Mouse (Mus musculus) gastrocnemius, adult 2 months (tissue): ENCODE data around the gene Zkscan14. TPM values are rescaled to one million over a fixed set of nuclear protein-coding genes. Genes with fewer than 3 reads are reported as not detected.
"Not testable (repeated sequence)": the region's sequence is repeated elsewhere in the genome, so short reads cannot be mapped to it uniquely, and the experiment has no call there.

Source experiments
- DNase-seq: peaks from one replicate; pipeline ENCODE4 v3.0.0; 2022
- H3K27ac ChIP-seq: fragments of 200-600 bp; 2 replicates; pipeline ENCODE4 v1.8.1; 2022; ENCODE audit warnings: mild to moderate bottlenecking
- H3K4me3 ChIP-seq: fragments of 200-600 bp; 2 replicates; pipeline ENCODE4 v1.8.1; 2022; ENCODE audit warnings: mild to moderate bottlenecking, moderate library complexity
- CTCF ChIP-seq: fragments of 200-600 bp; IDR thresholded peaks from 2 replicates; pipeline ENCODE4 v1.8.1; 2022; ENCODE audit warnings: antibody characterized with exemption, mild to moderate bottlenecking, moderate library complexity
- intact Hi-C: fragments of 180-260 bp; cut with DNase I; formaldehyde crosslinking; loops from one replicate; pipeline ENCODE4 v1.15.1; 2025
- total RNA-seq, 2 experiments: library from RNA; stranded (reverse); gene quantifications; 2 replicates each; pipeline ENCODE4 v1.2.3; 2021

The Zkscan14 gene
- total RNA-seq, 2 experiments from 2014 or later, result 9.3 to 11.6 TPM

DNA sequence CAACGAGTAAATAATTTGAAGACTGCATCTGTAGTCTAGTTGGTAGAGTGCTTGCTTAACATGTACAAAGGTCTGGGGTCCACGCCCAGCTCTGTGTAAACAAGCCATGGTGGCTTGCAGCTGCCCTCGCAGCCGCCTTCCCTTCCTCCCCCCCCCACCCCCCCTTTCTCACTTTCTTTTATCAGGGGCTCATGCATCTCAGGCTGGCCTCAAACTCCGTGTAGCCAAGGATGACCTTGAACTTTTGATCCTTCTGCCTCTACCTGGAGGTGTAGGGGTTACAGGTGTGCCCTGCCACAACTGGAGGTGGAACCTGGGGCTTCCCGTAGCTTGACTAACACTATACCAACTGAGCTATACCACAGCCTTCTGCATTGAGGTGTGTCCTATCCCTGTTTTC lies 16.1 kb upstream of the Zkscan14 start:
- intact Hi-C loops, result no loop called here
- TF ChIP-seq CTCF, result no peak
- Histone ChIP-seq H3K27ac (no peak overlapping the region), H3K4me3 (no peak overlapping the region)
- no peak for DNase-seq

GRCm38 (mm10) chr5:145214679-145215078 lies 13.0 kb upstream of the Zkscan14 start:
- TF ChIP-seq CTCF, result peak; percentile 56
- no peak overlapping the region for H3K27ac ChIP-seq
- intact Hi-C loops, result no loop called here
- H3K4me3 ChIP-seq, result no peak overlapping the region
- DNase-seq, result no peak

GRCm38 (mm10) chr5:145213505-145213904 lies 11.8 kb upstream of the Zkscan14 start:
- TF ChIP-seq CTCF, result no peak
- intact Hi-C loops, result no loop called here
- no peak overlapping the region for H3K27ac ChIP-seq
- DNase-seq, result no peak
- no peak overlapping the region for H3K4me3 ChIP-seq

DNA sequence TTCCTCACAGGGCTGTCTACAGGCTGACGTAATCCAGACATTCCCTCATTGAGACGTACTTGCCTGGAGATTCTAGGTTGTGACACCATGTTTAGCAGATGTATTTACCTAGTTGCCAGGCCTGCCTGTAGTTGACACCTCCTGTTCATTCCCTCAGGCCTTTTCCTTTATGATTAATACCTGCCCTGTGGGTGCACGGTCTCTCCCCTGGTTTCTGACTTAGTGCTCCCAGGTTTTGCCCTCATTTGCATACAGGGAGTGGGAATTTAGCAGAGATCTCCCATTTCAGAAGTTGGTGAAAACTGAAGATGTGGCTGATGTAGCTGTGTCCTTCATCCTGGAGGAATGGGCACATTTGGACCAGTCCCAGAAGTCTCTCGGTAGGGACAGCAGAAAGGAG lies 10.5 kb upstream of the Zkscan14 start:
- no peak overlapping the region for H3K4me3 ChIP-seq
- no peak overlapping the region for H3K27ac ChIP-seq
- intact Hi-C loops, result no loop called here
- DNase-seq, result no peak
- TF ChIP-seq CTCF, result no peak

DNA sequence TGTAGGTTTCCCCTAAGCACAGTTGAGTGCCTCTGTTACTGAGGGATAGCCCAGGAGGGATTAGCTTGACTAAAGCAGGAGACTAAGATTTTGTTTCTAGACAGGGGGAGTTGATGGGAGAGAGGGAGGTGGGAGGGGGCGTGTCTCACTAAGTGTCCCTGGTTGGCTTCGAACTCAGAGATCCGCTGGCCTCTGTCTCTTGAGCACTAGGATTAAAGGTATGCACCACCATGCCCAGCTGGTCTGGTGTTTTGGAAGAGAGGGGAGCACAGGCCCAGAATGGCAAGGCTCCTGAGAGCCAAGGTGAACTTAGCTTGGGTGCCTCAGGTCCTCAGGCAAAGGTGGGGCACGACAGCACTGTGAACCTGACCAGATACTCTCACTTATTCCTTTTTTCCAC lies 9.7 kb upstream of the Zkscan14 start:
- intact Hi-C loops, result no loop called here
- DNase-seq, result no peak
- Histone ChIP-seq H3K4me3 (no peak overlapping the region), H3K27ac (no peak overlapping the region)
- no peak for TF ChIP-seq CTCF

- H3K4me3 ChIP-seq, intact Hi-C loops, DNase-seq: not testable (repeated sequence)
Measured at GRCm38 (mm10) chr5:145208391-145208790, 6.7 kb upstream of the Zkscan14 start.

DNA sequence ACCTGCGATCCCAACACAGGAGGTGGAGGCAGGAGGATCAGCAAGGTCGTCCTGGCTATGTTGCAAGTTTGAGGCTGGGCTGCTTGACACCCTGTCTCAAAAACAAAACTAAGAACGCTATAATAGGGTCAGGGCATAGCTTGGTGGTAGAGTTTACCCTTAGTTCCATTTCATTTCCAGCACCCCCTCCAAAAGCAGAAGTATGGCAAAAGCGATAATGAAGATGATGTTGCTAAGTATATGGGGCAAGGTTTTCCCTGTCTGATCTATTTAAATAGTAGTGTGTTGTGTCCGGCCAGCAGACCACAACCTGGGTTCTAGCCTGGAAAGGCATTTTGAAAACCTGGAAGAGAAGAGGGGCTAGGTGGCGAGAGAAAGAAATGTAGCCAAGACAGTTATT lies 6.3 kb upstream of the Zkscan14 start:
- Histone ChIP-seq H3K4me3 (no peak overlapping the region), H3K27ac (no peak overlapping the region)
- TF ChIP-seq CTCF, result no peak
- intact Hi-C loops, result no loop called here
- DNase-seq, result no peak

More at GRCm38 (mm10) chr5:145208391-145208790, 6.7 kb upstream of the Zkscan14 start:
- H3K27ac ChIP-seq, result not testable (repeated sequence)

GRCm38 (mm10) chr5:145207385-145207784 lies 5.7 kb upstream of the Zkscan14 start:
- intact Hi-C loops, result no loop called here
- H3K27ac ChIP-seq, result no peak overlapping the region
- DNase-seq, result no peak
- no peak for TF ChIP-seq CTCF
- no peak overlapping the region for H3K4me3 ChIP-seq

GRCm38 (mm10) chr5:145205041-145205440 lies 3.4 kb upstream of the Zkscan14 start:
- Histone ChIP-seq H3K4me3 (peak overlapping the region; percentile 89), H3K27ac (peak overlapping the region; percentile 98)
- no peak for DNase-seq
- TF ChIP-seq CTCF, result no peak
- intact Hi-C loops, result loop anchor here (2.0 kb wide), 1 partner anchor 26 kb away; the partner anchor contains the start of gene Zfp655

- Histone ChIP-seq H3K27ac (peak within 1 kb of the TSS; percentile 98), H3K4me3 (peak within 1 kb of the TSS; percentile 89)
- no peak for TF ChIP-seq CTCF
- intact Hi-C loops, result loop anchor here (2.0 to 5.0 kb wide), 2 partner anchors 27 to 37 kb away; partner anchors contain the start of genes Cpsf4, Ptcd1 and Zfp655
- peak; percentile 98 for DNase-seq
Measured at GRCm38 (mm10) chr5:145203936-145204691, 2.4 kb upstream of the Zkscan14 start, which contains the start of gene Zkscan5. TSS of gene Zkscan5 (plus strand) at chr5:145204562.

DNA sequence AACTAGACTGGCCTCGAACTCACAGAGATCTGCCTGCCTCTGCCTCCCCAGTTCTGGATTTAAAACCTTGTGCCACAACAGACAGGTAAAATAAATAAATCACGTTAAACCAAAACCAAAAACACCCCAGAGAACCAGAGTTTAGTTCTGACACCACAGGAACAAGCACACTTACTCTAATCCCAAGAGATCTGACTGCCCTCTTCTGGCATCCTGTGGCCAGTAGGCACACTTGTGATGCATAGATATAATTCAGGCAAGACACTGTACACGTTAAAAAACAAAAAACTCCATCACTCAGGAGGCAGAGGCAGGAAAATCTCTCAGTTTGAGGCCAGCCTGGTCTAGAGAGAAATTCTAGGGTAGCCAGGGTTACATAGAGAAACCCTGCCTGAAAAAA lies 778 bp upstream of the Zkscan14 start:
- intact Hi-C loops, result loop anchor here (5.0 kb wide), 1 partner anchor 35 kb away; the partner anchor contains the start of genes Cpsf4 and Ptcd1
- H3K27ac ChIP-seq, result peak overlapping the region; percentile 97; the same call in 1 of the 2 replicates
- no peak for DNase-seq
- H3K4me3 ChIP-seq, result no peak overlapping the region
- TF ChIP-seq CTCF, result no peak

DNA sequence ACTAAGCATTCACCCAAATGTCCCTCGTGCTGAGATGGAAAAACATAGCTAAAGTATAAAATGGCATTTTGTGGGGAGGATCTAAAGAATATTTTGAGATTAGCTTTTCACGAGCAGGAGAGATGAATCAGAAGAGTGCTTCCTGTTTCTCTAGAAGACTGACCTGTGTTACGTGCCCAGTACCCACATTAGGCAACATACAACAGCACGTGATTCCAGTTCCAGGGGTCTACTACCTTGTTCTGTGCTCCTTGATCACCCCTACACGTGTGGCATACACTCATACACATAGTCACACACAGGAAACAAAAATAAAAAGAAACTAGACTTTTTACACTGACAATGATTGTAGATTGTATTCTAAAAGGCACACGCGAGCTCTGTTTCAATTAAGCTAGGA lies 1.3 kb downstream of the Zkscan14 start:
- TF ChIP-seq CTCF, result no peak
- no peak for DNase-seq
- intact Hi-C loops, result loop anchor here (5.0 kb wide), 1 partner anchor 33 kb away; the partner anchor contains the start of genes Cpsf4 and Ptcd1
- Histone ChIP-seq H3K27ac (peak overlapping the region; percentile 97), H3K4me3 (peak overlapping the region; percentile 99)

DNA sequence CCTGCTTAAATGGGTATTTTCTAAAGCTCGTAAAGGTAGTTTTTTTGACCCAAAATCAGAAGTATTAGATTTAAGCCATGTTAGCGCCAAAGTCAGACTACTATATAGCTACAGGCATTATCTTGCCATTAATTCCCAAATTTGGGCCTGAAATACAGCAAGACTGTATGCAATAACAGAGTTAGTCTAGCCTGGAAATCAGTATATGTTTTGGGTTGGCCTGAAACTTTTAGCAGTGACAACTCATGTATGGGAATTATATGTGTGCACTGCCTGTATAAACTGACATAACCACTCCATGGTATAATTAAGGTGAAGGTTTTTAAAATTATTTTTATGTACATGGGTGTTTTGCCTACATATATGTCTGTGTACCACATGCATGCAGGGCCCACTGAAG lies 9.7 kb downstream of the Zkscan14 start, which contains the start of gene Atp5j2:
Atp5j2 (minus strand) TSS at position 101 of the 400 bp plus-strand sequence.
- intact Hi-C loops, result loop anchor here (2.0 kb wide), 1 partner anchor 25 kb away; the partner anchor contains the start of genes Cpsf4 and Ptcd1
- Histone ChIP-seq H3K27ac (peak within 1 kb of the TSS; percentile 98), H3K4me3 (peak within 1 kb of the TSS; percentile 86)
- no peak for TF ChIP-seq CTCF
- no peak for DNase-seq
